Mouse (Mus musculus) left cerebral cortex, adult 2 months (tissue): ENCODE results near the gene Chmp4b. TPM values are rescaled to one million over a fixed set of nuclear protein-coding genes. Genes with fewer than 3 reads are reported as not detected.
A peak's percentile ranks its signal among the peaks of the same experiment; 100 is the strongest.

Source experiments
- DNase-seq, 2 experiments: peaks; one replicate each; pipeline ENCODE4 v3.0.0; 2021 to 2022; ENCODE audit warnings: low spot score in 2 of 2, mixed read lengths in 1 of 2; ENCODE audit errors: extremely low spot score in 1 of 2
- H3K27ac ChIP-seq: fragments of 200-600 bp; 2 replicates; pipeline ENCODE4 v1.8.1; 2022
- H3K4me3 ChIP-seq: fragments of 200-600 bp; 2 replicates; pipeline ENCODE4 v1.8.1; 2022
- CTCF ChIP-seq: fragments of 200-600 bp; IDR thresholded peaks from 2 replicates; pipeline ENCODE4 v1.8.1; 2022; ENCODE audit warnings: antibody characterized with exemption, mild to moderate bottlenecking, moderate library complexity
- intact Hi-C: fragments of 180-260 bp; cut with DNase I; formaldehyde crosslinking; loops from one replicate; pipeline ENCODE4 v1.15.1; 2025
- total RNA-seq, 2 experiments: library from RNA; stranded (reverse); gene quantifications; 2 replicates each; pipeline ENCODE4 v1.2.3; 2021

Gene Chmp4b
- total RNA-seq, 2 experiments from 2014 or later = 215 to 217 TPM

DNA sequence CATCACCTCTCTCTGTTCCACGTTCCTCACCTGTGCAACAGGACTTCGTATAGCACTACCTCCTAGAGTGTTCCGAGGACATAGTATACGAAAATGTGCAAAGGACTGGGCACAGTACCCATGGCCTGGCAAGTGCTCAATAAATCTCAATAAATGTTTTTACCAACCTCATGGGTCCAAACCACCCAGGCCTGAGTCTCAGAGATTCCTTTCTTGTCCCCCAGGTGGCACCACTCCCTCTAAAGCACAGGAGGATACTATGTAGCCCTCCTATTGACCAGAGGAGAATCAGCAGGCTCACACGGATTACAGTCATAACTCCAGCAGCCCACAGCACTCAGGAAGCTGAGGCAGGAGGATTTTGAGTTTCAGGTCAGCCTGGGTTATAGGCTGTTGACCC, 4.9 kb upstream of the Chmp4b start:
- Histone ChIP-seq H3K27ac (no peak overlapping the region), H3K4me3 (no peak overlapping the region)
- intact Hi-C loops = loop anchor here (5.0 kb wide), 2 partner anchors 206 to 296 kb away; no protein-coding TSS in a partner anchor
- DNase-seq = no peak
- TF ChIP-seq CTCF = peak; percentile 59

GRCm38 (mm10) chr2:154648086-154648485, 3.4 kb upstream of the Chmp4b start:
- peak; percentile 55 for TF ChIP-seq CTCF
- intact Hi-C loops = loop anchor here (5.0 kb wide), 2 partner anchors 204 to 294 kb away; no protein-coding TSS in a partner anchor
- H3K4me3 ChIP-seq = no peak overlapping the region
- no peak overlapping the region for H3K27ac ChIP-seq
- DNase-seq = no peak

GRCm38 (mm10) chr2:154650404-154650803, 1.1 kb upstream of the Chmp4b start:
- TF ChIP-seq CTCF = no peak
- intact Hi-C loops = no loop called here
- H3K4me3 ChIP-seq = no peak overlapping the region
- no peak for DNase-seq
- no peak overlapping the region for H3K27ac ChIP-seq

DNA sequence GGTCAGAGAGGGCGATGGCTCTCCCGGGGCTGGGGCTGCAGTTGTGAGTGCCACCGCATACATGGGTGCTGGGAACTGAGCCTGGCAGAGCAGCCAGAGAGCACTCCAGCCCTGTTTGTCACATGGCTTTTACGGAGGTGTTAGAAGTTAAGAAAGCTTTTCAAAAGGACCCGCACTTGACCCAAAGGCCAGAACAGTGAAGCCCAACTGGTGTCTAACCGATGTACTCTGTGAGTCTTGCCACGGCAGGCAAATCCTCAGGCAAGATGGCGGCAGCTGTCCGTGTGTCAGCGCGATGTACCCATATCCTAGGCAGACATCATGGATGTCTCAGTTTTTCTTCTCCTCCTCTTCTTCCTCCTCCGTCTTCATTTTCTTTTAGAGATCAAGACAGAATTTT, 3.5 kb downstream of the Chmp4b start:
- intact Hi-C loops = no loop called here

DNA sequence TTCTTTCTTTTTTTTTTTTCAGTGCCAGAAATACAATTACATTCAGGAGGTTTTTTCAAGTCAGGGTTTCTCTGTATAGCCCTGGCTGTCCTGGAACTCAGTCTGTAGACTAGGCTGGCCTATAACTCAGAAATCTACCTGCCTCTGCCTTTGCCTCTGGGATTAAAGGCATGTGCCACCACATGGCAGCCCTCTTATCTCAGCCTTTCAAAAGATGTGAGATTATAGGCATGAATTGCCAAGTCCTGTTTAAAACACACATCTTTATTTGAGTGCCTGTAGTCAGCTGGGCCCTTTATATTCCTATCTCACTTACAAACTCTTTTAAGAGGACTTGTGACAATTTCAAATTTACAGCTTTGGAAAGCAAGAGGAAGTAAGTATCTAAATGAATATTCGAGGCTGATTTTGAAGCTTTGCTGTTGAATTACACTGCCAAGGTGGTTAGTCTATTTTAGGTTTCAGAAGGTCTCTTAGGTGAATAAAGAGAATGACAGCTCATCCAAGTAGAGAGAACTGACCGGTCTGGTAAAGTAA, 4.4 kb downstream of the Chmp4b start:
- no peak for DNase-seq
- no peak for TF ChIP-seq CTCF
- Histone ChIP-seq H3K4me3 (peak overlapping the region; percentile 93), H3K27ac (peak overlapping the region; percentile 79; the same call in 1 of the 2 replicates)
- intact Hi-C loops = loop anchor here (2.0 kb wide), 2 partner anchors 237 to 395 kb away; partner anchors contain the start of gene Eif2s2

More for the DNA sequence above, 3.5 kb downstream of the Chmp4b start:
- TF ChIP-seq CTCF = no peak
- no peak overlapping the region for H3K4me3 ChIP-seq
- no peak overlapping the region for H3K27ac ChIP-seq
- DNase-seq = no peak

DNA sequence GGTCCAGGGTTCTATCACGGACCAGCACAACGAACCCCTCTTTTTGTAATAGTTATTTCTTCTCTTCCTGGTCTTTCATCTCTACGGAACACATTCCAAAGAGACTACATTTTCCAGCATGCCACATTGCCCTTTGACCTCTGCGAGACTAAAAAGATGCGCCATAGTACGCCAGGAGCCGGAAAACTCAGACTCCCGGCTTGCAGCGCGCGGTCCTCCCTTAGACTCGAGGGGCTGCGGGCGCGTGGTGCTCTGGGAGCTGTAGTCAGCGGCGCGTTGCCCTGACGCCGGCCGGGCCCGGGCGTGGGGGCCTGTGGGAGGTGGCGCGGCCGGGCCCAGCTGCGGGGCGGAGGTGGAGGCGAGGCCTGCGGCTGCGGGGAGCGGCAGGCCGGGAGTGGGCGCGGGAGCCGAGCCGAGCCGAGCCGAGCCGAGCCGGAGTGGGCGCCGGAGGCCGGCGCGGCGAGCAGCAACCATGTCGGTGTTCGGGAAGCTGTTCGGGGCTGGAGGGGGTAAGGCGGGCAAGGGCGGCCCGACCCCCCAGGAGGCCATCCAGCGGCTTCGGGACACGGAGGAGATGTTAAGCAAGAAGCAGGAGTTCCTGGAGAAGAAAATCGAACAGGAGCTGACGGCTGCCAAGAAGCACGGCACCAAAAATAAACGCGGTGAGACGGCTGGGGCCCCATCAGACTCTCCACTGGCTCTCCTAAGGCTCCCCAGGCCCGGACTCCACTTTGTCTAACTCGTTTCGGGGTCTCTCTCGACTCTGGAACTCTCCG, 5.4 kb downstream of the Chmp4b start:
- TF ChIP-seq CTCF = no peak
- intact Hi-C loops = loop anchor here (2.0 kb wide), 2 partner anchors 236 to 394 kb away; partner anchors contain the start of gene Eif2s2
- H3K4me3 ChIP-seq = peak overlapping the region; percentile 93
- DNase-seq = peak; percentile 97 to 99
- H3K27ac ChIP-seq = peak overlapping the region; percentile 92

- intact Hi-C loops = loop anchor here (2.0 kb wide), 2 partner anchors 235 to 393 kb away; partner anchors contain the start of gene Eif2s2
Measured at GRCm38 (mm10) chr2:154657486-154658237, 6.2 kb downstream of the Chmp4b start.

GRCm38 (mm10) chr2:154659070-154659469, 7.6 kb downstream of the Chmp4b start:
- intact Hi-C loops = no loop called here
- DNase-seq = no peak
- H3K4me3 ChIP-seq = peak overlapping the region; percentile 0; the same call in 1 of the 2 replicates
- TF ChIP-seq CTCF = no peak
- H3K27ac ChIP-seq = peak overlapping the region; percentile 25; the same call in 1 of the 2 replicates

More at GRCm38 (mm10) chr2:154657486-154658237, 6.2 kb downstream of the Chmp4b start:
- Histone ChIP-seq H3K4me3 (peak overlapping the region; percentile 93), H3K27ac (peak overlapping the region; percentile 92)
- no peak for DNase-seq
- TF ChIP-seq CTCF = no peak

DNA sequence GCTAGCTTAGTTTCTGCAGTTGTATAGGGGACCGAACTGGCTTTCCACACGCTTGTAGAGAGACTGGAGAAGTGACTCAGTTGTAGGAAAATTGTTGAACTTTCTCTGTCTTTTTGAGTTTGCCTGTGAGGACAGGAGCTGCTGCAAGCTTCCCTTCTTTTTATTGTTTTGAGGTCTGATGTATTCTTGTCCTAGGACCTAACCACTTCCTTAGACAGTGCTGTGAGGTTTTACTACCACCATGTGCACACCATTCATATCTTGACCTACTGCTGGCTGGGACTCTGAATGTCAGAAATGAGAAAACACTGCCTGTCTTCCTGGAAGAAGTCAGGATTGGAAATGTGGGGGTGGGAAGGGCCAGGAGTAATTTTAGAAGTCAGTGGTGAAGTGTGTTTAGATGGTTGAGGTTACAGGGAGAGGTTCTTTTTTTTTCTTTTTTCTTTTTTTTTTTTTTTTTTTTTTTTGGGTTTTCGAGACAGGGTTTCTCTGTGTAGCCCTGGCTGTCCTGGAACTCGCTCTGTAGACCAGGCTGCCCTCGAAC, 8.1 kb downstream of the Chmp4b start:
- Histone ChIP-seq H3K27ac (peak overlapping the region; percentile 25; the same call in 1 of the 2 replicates), H3K4me3 (peak overlapping the region; percentile 0; the same call in 1 of the 2 replicates)
- intact Hi-C loops = no loop called here
- DNase-seq = no peak
- no peak for TF ChIP-seq CTCF

GRCm38 (mm10) chr2:154668680-154669079, 17.2 kb downstream of the Chmp4b start:
- no peak overlapping the region for H3K27ac ChIP-seq
- intact Hi-C loops = no loop called here
- H3K4me3 ChIP-seq = no peak overlapping the region
- DNase-seq = no peak
- no peak for TF ChIP-seq CTCF

DNA sequence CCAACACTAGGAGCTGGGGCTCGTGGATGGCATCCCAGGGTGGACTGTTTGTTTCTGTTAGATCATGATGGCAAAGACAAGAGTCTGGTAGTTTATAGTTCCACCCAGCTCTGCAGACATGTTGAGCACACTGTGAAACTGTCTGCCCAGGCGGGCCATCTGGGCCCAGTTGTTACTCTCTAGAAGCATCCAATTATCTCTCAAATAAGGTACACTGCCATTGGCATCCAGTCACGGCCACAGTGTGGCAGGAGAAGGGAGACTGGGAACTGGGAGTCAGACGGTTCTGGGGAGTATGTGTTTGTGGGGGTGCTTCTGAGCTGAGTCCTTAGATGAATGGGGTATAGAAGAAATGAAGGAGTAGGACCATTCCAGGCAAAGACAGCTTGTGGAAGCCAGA, 18.6 kb downstream of the Chmp4b start:
- DNase-seq = no peak
- no peak for TF ChIP-seq CTCF
- Histone ChIP-seq H3K27ac (no peak overlapping the region), H3K4me3 (no peak overlapping the region)
- intact Hi-C loops = no loop called here
